Mouse (Mus musculus): ENCODE data around the gene Il4ra.

Il4ra gene

GRCm38 (mm10) chr7:125601280-125601670 lies 49.4 kb downstream of the Il4ra start:
- no peak for DNase-seq

GRCm38 (mm10) chr7:125601821-125602448 lies 50.0 kb downstream of the Il4ra start:
- no peak for DNase-seq

GRCm38 (mm10) chr7:125603185-125603631 lies 51.3 kb downstream of the Il4ra start, which contains the start of gene Il21r:
Il21r (plus strand) TSS chr7:125603429.
- no peak for DNase-seq

- DNase-seq: no peak
Measured at GRCm38 (mm10) chr7:125604362-125605319, 52.7 kb downstream of the Il4ra start.

- no peak for DNase-seq
Measured at GRCm38 (mm10) chr7:125605725-125606139, 53.8 kb downstream of the Il4ra start.

GRCm38 (mm10) chr7:125606265-125607164 lies 54.6 kb downstream of the Il4ra start:
- no peak for DNase-seq

GRCm38 (mm10) chr7:125607384-125608182 lies 55.7 kb downstream of the Il4ra start:
- no peak for DNase-seq

GRCm38 (mm10) chr7:125608183-125608688 lies 56.3 kb downstream of the Il4ra start:
- no peak for DNase-seq

GRCm38 (mm10) chr7:125613579-125613978 lies 61.7 kb downstream of the Il4ra start:
- DNase-seq: no peak

GRCm38 (mm10) chr7:125615453-125615852 lies 63.5 kb downstream of the Il4ra start:
- DNase-seq: no peak

- DNase-seq: no peak
Measured at GRCm38 (mm10) chr7:125618016-125618415, 66.1 kb downstream of the Il4ra start.

GRCm38 (mm10) chr7:125620077-125620476 lies 68.2 kb downstream of the Il4ra start:
- DNase-seq: no peak

- no peak for DNase-seq
Measured at GRCm38 (mm10) chr7:125622741-125623685, 71.1 kb downstream of the Il4ra start.

GRCm38 (mm10) chr7:125625219-125625618 lies 73.3 kb downstream of the Il4ra start:
- DNase-seq: no peak

- DNase-seq: no peak
Measured at GRCm38 (mm10) chr7:125625829-125626228, 73.9 kb downstream of the Il4ra start.

Data from right cerebral cortex, postnatal 4 days (tissue).